Mouse (Mus musculus) C2C12 (cell line): Measurements from ENCODE around the gene Ap2a1.

Experiments used
- CTCF ChIP-seq: IDR thresholded peaks from one replicate; pipeline ENCODE4 v1.5.1; 2011; ENCODE audit not compliant: control insufficient read depth, insufficient read depth, insufficient read length
- MAX ChIP-seq: IDR thresholded peaks from one replicate; pipeline ENCODE4 v1.6.1; 2011; ENCODE audit warnings: mild to moderate bottlenecking, control low read depth
- MYOD1 ChIP-seq: IDR thresholded peaks from one replicate; pipeline ENCODE4 v1.6.1; 2011; ENCODE audit warnings: low read depth; ENCODE audit not compliant: control insufficient read depth, insufficient read length
- MYOG ChIP-seq: IDR thresholded peaks from one replicate; pipeline ENCODE4 v1.6.1; 2011; ENCODE audit not compliant: control insufficient read depth, insufficient read length; ENCODE audit errors: extremely low read depth
- USF1 ChIP-seq: IDR thresholded peaks from one replicate; pipeline ENCODE4 v1.6.1; 2011; ENCODE audit warnings: low read depth, mild to moderate bottlenecking, control low read depth, moderate library complexity

GRCm38 (mm10) chr7:44914396-44914795 lies 14.9 kb downstream of the Ap2a1 start:
- TF ChIP-seq MYOG: no peak
- no peak for TF ChIP-seq CTCF
- no peak for TF ChIP-seq MYOD1
- no peak for TF ChIP-seq MAX
- no peak for TF ChIP-seq USF1
